8 mouse cellular contexts compared by ENCODE assay signal in genomic region chr7:30279951-30280669, GRCm38 (mm10). TPM values are rescaled to one million over a fixed set of nuclear protein-coding genes. Genes with fewer than 3 reads are reported as not detected.
A peak's percentile ranks its signal among the peaks of the same experiment; 100 is the strongest.
DNase-seq lines count a peak whose midpoint lies in the region; ATAC-seq lines count a peak whose summit lies in the region.

Gene Thap8, plus strand, starts transcription at chr7:30280094.
Gene Wdr62, minus strand, starts transcription at chr7:30280419.

- peak; percentile 96 for ATAC-seq in inflammation-experienced regulatory T-cells, adult 6 months
- ATAC-seq in megakaryocyte-erythroid progenitor cell, adult 5-6 weeks (replicated peaks; ENCODE audit: low FRiP score, low TSS enrichment, poor library complexity, severe bottlenecking) = peak; percentile 93

- DNase-seq in adrenal gland, adult (ENCODE audit: inconsistent age in 2 of 2, low spot score in 1 of 2) = peak; percentile 93 to 97
- DNase-seq in embryo, embryonic 10.5 days (ENCODE audit: low spot score) = peak; percentile 97
- DNase-seq in gastrocnemius, postnatal 14 days = peak; percentile 92
- peak; percentile 91 to 94 for DNase-seq in left cerebral cortex, postnatal 10 days (ENCODE audit: extremely low spot score in 1 of 2, low spot score in 2 of 2)
- peak; percentile 89 for DNase-seq in right cerebral cortex, postnatal 25 days
- peak; percentile 90 to 94 for DNase-seq in urinary bladder, postnatal 4 days (ENCODE audit: low spot score in 2 of 2)

- intact Hi-C loops in gastrocnemius, postnatal 14 days (cut with DNase I; ENCODE audit: low total_unique reads) = loop anchor here (5.0 kb wide), 1 partner anchor 43 kb away; the partner anchor contains the start of gene Ovol3
- intact Hi-C loops in left cerebral cortex, postnatal 10 days (cut with DNase I) = no loop called here

RNA-seq across cellular contexts. Expression of gene Thap8, which starts in this region (rescaled TPM):
- total RNA-seq in gastrocnemius, postnatal 14 days (2021) = under 1 TPM; 0.16 to 0.29 TPM
- under 1 TPM; 0.26 to 0.70 (median 0.26) TPM for polyA plus RNA-seq in inflammation-experienced regulatory T-cells, adult 6 months (2017; shearing (Covaris generic))
- under 1 TPM in 1 of 2 experiments, not detected in 1; 0.51 TPM for total RNA-seq in left cerebral cortex, postnatal 10 days (2021)
- total RNA-seq in megakaryocyte-erythroid progenitor cell, adult 5-6 weeks (2014; fragmentation: Nextera tagmentation) = not detected in 2 replicates
- 1.6 TPM in 1 of 2 replicates, not detected in the other for total RNA-seq in megakaryocyte-erythroid progenitor cell, adult 5-6 weeks (2017)

RNA-seq across cellular contexts. Expression of gene Wdr62, which starts in this region (rescaled TPM):
- 1 to 10 TPM; 2.9 to 3.1 TPM for total RNA-seq in gastrocnemius, postnatal 14 days (2021)
- polyA plus RNA-seq in inflammation-experienced regulatory T-cells, adult 6 months (2017; shearing (Covaris generic)) = 1 to 10 TPM; 1.5 to 5.3 (median 1.5) TPM
- 1 to 10 TPM; 2.5 to 3.5 TPM for total RNA-seq in left cerebral cortex, postnatal 10 days (2021)
- 31.0 and 31.8 TPM in 2 replicates for total RNA-seq in megakaryocyte-erythroid progenitor cell, adult 5-6 weeks (2014; fragmentation: Nextera tagmentation)
- 5.1 and 5.5 TPM in 2 replicates for total RNA-seq in megakaryocyte-erythroid progenitor cell, adult 5-6 weeks (2017)

Comparison
In these comparisons a context has a peak if more than half of its experiments do, and no peak if none do; other contexts are left out.
1. Peak in every context shown above with its lines: DNase-seq and ATAC-seq.